Mouse (Mus musculus) granulocyte monocyte progenitor cell, adult 5-6 weeks (primary cell): ENCODE data around the gene Slc26a11. TPM values are rescaled to one million over a fixed set of nuclear protein-coding genes. Genes with fewer than 3 reads are reported as not detected.
"Not testable (repeated sequence)": the region's sequence is repeated elsewhere in the genome, so short reads cannot be mapped to it uniquely, and the experiment has no call there.

ENCODE experiments used
- ATAC-seq: replicated peaks from 2 replicates; pipeline ENCODE4 v1.8.0; 2016; ENCODE audit warnings: mild to moderate bottlenecking, moderate TSS enrichment, inconsistent platforms; ENCODE audit not compliant: poor library complexity, severe bottlenecking
- total RNA-seq, 2 experiments: library from RNA; stranded (forward) in 1 of 2; stranded (reverse) in 1 of 2; fragments of 200-712, 200-1000 nt in 1 of 2; fragments of >200 nt in 1 of 2; fragmentation: Nextera tagmentation in 1 of 2; gene quantifications; 2 replicates each; pipeline ENCODE4 v1.2.3; 2014 to 2017

Gene Slc26a11
- total RNA-seq, 2 experiments from 2014 or later, result 0.21 TPM; not detected in 1

DNA sequence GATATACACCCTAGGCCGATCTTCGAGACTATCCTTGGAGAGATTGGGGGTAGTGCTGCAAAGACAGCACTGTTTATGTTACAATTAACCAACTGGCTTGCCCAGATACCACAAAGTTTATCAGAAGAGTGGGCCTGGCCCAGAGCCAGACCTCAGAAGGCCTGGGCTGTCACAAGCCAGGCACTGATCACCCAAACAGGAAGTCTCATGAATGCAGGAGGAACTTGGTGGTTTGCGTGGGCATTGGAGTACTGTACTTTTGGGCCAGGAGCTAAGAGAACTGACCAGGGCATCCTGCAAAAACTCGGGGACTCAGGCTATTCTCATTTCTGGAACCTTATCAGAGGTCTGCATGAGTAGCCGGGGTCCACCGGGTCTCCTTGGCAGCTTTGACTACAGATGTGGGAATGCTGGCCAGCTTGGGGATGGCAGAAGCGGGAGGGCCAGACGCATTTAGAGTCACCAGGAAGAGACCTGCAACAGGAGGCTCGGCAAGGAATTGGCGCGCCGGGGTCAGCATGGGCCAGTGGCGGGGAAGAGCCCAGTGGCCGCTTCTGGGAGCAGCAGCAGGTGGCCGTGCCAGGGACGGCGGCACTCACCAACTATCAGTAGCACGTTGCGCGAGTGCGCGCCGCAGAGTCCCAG is 437 bp upstream of the Slc26a11 start:
- ATAC-seq, result peak; percentile 77

DNA sequence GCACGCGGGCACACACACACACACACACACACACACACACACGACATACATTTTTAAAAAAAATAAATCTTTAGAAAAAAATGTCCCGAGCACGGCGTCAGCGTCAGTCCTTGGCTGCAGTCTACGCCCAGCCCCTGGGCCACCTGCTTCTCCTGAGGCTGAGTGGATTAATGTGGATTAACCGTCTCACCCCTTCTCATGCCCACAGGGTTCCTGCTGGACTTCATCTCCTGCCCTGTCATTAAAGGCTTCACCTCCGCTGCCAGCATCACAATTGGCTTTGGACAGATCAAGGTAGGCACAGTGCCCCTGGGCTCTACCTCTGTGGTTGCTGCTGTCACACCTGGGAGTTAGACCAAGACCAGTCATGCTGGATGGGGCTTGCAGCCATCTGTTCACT is 3.7 kb downstream of the Slc26a11 start:
- ATAC-seq, result no peak

DNA sequence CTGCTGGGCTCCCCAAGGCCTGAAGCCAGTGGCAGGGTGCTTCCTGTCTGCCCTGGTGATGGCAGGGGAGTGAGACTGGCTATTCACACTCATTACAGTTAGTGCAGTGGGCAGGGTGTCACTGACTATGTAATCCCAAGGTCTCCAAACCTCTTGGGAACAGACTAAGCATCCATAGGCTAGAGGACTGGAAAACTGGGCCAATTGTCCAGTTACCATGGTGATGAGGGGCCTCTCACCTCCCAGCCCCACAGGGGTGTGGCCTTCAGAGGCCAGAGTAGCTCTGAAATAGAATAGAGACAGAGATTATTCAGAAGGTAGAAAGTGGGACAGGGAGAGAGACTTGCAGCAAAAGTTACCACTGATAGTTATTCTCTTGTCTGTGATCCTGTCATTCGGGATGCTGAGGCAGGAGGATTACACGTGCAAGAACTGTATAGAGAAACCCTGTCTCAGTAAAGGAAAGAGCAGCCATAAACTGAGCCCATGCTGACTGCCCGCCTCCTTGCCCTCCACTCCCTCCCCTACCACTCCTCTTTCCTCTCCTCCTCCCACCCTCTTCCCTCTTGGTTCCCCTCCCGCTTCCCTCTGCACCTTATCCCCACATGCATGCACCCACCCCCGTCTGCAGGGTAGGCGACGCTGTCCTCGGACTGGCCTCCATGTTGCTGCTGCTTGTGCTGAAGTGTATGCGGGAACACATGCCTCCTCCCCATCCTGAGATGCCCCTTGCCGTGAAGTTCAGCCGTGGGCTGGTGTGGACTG is 7.6 kb downstream of the Slc26a11 start:
- peak; percentile 27 for ATAC-seq

DNA sequence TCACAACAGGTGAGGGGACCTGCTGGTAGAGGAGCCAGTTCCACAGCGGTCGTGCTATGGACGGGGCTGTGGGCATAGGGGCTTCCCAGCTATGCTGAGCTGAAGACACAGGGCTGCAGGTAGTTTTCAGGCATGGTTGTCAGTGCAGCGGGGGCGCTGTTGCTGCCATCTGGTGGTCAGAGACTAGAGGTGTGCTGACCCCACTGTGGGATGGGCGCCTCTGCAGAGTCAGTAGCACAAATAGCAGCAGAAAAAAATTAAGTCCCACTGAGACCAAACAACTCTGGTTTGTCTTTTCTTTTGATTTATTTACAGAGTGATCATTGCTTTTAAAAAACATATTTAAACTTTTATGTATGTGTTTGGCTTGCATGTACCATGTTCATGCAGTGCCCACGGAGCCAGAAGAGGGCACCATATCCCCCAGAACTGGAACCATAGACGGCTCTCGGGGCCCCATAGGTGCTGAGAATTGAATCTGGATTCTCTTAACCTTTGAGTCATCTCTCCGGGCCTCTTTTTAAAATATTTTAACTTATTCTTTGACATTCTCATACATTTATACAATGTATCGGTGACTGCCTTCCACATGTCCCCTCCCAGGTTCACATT is 8.3 kb downstream of the Slc26a11 start:
- peak; percentile 93 for ATAC-seq

DNA sequence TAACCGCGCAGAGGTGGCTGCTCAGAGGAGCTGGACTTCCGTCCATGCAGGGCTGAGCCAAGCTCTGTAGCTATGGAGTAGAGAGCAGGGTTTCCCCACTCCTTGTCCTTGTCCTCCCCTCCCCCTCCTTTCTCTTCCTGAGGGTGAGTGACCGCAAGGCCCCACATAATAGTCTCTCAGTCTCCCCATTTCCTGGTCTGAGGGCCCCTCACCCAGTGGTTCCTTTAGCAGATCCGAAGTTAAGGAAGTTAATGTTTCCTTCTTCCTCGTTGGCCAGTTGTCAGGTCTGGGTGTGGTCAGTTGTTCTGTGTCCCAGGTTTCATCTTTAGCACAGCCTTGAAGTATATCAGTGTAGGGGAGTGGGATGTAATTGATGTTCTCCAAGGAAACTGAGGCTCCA is 20.1 kb downstream of the Slc26a11 start:
- ATAC-seq, result peak; percentile 88

DNA sequence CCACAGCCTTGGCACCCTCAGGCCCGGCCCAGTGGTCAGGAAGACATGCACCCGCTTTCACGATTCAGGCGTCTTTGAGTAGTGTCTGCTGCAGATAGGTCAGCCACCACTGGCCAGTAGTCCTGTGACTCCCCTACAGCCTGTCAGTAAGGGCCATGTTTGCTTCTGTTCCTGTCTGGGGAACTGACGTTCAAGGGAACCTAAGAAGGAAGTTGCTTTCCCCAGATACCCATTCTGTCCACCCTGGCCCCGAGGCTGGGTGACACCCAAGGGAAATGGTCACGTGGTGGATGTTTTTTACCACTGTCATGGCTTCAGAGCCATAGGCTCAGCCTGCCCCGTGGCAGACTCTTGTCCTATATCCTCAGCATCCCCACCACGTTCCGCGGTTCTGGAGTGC is 22.0 kb downstream of the Slc26a11 start:
- ATAC-seq, result peak; percentile 49

DNA sequence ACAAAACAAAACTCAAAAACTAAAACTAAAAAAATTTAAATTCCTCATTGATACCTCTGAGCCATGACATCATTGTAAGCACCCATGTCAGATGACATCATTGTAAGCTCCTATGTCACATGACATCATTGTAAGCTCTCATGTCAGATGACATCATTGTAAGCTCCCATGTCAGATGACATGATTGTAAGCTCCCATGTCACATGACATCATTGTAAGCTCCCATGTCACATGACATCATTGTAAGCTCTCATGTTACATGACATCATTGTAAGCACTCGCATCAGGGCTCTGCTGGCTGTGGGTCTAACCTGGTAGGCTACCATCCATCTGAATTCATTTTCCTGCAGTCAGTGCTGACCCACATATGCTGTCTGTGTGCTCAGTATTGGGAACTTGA is 23.2 kb downstream of the Slc26a11 start:
- ATAC-seq, result no peak

DNA sequence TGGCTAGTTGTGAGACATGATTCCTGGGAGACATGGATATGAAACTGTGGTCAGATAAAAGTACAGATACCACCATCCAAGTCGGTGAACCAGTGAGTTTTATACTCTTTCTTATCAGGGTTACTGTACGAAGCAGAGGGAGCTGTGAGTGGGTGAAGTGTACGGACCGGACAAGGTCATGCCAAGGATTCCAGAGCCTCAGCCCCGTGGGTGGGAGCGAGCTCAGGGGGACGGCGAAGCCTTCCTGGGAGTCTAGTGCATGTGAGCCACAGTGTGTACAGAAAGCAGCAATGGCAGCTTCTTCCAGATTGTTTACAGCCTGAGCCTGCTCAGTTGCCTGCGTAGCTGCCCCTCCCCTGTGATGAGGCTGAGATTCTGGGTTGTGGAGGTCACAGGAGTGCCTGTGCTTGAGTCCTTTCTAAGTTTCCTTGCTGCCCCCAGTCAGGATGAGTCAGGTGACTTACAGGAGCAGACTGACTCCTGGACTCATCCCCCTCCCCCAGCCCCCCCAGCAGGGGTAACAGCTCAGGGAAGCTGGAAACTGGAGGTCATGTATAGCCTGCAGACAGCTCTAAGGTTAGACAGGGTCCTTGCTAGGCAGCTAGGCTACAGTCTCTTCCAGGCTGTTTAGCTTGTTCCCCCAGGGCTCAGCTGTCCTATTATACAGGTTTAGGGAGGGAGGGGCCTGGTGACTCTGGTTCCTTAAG is 26.4 kb downstream of the Slc26a11 start:
- no peak for ATAC-seq

DNA sequence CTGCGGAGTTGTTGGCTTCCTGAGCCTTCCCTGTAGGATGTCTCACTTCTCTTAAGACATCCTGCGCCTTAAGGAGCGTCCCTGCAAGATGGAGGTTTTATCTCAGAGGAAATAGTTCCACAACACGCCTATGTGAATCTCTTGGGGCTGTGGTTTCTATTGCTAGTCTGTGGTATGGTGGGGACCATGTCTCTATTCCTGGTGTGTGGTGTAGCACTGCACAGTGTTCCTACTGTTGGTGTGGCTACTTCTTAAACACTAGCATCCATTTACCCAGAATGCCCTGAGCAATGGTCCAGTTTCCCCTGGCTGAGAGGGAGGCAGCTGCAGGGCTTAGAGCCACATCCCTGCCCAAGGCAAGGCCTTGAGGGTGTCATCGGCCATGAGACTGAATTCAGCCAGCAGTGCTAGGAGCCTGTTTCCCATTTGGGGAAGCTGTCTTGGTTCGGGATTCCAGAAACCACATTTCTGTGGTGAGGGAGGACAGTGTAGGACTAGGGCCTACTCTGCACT is 27.0 kb downstream of the Slc26a11 start:
- peak; percentile 30 for ATAC-seq

DNA sequence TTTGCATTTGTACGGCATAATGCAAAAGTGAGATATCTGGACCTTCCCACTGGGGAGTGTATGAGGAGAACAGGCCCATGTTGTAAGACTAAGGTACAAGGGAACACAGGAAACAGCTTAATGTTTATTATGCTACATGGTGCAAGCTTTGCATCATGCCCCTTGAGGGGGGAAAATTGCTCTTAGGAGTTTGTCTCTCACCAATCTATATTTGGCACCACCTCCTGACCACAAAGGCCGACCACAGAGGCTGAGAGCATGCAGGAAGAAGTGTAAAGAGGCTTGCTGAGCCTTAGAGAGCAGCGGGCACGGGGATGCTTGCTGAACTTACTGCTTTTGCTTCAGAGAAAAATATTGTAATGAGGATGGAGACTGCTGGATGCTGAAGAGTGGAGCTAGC is 29.5 kb downstream of the Slc26a11 start:
- ATAC-seq, result peak; percentile 72

DNA sequence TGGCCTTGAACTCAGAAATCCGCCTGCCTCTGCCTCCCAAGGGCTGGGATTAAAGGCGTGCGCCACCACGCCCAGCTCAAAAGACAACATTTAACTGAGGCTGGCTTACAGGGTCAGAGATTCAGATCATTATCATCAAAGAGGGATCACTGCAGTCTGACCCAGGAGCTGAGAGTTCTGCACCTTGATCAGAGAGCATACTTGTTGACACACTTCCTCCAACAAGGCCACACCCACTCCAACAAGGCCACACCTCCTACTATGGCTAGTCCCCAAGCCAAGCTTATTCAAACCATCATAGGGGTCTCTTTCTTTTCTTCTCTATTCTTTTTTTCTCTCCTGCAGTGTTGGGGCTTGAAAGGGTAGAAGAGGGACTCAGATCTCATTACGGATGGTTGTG is 30.9 kb downstream of the Slc26a11 start:
- no peak for ATAC-seq

DNA sequence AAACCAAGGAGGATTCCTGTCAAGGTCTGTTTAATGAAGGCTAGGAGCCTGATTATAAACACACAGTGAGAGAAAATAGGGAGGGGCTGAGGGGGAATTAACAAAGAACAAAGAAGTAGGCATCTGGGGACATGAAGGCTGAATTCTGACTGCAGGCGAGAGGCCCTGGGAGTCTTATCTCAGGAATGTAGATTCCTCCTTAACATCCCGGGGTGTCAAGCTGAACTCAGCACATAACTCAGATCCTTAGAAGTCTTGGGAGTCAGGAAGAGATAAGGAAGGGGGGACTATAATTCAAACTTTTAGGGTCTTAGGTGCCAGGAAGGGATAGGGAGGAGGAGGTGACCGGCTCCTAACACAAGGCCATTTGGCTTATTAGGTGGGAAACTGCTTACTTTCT is 31.9 kb downstream of the Slc26a11 start:
- not testable (repeated sequence) for ATAC-seq

DNA sequence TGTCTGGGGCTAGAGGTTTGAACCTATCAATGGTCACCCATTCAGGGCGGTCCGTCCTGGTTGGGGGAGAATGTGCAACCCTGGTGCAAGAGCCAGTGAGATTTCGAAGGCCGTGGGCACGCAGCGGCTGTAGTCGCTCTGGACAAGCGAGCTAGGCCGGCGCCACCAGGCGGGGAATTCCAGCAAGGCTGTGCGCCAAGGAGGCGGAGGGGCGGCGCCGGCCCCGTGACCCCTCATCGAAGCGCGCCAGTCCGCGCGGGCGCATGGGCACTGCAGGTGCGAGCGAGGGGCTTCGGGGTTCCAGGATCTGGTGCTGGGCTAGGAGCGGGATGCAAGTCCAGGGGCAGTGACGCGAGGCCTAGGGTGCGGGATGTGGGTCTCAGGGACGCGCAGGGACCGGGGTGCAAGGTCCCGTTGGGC is 34.5 kb downstream of the Slc26a11 start:
- peak; percentile 33 for ATAC-seq

DNA sequence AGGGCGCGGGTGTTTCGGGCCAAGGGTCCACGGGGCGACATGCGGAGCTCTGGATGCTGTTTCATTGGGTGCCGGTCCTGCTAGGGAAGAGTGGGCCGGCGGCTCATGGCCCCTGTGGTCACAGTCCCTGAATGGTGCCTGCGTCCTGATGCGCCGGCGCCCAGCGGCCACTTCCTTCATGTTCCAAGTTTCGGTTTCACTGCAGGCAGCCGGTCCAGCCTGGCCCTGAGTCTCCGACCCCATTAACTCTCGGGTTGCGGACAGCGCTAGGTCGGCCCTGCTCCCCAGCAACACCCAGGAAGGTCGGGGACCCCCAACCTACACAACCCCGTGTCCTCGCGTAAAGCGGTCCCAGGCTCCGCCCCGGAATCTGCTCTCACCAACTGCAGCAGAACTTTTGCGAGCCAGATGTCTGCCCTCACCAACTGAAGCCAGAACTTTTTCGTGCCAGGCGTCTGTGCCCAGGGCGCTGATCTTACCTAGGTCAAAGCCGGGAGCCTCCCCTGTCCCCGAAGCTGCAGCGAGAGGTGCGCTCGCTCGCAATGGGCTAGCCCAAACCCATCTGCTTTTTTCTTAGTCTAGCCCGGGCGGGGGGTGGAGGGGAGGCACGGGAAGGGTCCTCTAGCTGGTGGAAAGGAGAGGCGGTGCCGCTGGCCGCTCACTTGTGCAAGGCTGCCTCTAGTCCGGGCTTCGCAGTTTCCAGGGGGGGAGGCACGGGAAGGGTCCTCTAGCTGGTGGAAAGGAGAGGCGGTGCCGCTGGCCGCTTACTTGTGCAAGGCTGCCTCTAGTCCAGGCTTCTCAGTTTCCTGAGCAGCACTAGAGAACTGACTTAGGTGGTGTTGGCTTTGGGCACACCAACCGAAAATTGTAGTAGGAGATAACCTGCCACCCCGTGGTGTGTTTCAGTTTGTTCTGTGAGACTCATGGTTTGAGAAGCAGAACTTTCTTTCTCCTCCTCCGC is 35.2 kb downstream of the Slc26a11 start:
- ATAC-seq, result peak; percentile 57

DNA sequence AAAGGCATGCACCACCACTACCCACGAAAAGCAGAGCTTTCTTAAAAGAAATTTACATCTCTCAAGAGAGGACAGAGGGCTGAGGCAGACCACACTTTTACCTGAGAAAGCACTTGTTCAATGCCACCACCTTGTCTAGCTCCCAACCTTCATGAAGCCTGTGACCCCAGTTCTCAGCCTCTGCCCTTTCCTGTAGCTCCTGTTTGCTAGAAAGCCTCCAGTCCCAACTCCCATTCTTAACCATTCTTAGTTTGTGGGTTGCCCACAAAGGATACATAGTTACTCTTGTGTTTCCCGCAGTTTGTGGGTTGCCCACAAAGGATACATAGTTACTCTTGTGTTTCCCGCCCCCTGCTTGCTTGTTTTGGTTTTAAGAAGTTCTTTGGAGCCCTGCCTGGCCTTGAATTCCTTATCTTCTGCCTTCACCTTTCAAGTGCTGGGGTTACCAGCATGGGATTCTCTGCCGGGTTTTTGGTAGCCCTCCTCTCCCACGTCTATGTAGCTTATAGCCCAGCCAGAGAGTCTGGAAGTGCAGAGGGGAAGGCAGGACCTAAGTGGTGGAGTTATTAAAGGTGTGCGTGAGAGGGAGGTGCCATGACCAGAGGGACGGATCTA is 36.1 kb downstream of the Slc26a11 start:
- no peak for ATAC-seq

DNA sequence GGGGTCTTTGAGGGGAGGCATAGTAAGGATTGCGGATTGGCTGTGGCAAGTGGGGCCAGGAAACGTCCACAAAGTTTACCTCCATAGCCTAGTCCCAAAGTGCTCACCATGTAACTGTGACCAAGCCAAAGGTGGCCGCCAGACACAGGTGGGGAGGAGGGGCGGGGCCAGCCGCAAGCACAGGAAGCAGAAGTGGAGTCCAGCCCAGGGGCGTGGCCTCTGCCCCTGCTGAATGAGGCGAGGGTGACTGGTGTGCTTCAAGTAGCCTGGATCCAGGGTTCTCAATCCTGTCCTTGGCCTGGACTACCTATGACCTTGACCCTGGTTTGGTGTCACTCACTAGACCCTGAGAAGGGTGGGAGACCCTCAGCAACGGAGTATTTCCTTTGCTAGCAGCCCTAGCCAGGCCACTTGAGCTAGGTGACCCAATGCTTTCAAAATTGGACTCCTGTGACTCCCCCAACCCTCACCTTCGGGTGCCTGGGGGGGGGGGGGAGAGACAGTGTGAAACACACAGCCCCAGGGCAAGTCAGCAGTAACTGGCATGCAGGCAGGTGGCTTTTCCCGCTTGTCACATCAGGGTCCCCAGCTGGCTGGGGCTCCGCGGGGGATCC is 36.8 kb downstream of the Slc26a11 start:
- ATAC-seq, result peak; percentile 26

DNA sequence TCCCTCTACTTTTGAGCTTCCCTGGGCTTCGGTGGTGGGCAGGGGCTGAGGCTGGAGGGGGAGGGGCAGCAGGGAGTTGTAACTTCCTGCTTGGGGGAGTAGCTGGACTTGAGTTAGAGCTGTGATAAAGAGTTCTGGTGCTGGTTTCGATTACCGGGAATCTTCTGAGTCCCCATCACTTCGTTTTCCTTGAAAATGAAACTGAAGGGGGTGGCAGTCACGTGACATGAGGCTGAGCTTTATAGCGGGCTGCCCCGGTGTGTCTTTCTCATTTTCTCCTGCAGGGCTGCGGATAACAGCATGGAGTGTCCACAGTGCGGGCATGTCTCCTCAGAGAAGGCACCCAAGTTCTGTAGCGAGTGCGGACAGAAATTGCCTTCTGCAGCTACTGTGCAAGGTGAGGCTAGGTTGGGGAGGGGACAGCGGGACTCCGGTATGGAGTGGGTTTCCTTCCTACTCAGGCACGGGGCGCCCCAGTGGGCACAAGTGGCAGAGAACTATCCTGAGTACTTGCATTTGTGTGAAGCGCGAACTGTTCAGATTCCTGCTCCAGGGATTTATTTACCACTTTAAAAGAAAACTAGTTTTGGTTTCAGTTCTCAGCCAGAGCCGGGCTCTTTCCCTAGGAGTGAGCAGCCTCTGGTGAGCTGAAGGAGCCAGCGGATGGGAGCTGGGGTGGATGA is 37.6 kb downstream of the Slc26a11 start, which contains the start of gene Rnf213:
Rnf213 (plus strand) TSS at position 301 of the 683 bp plus-strand sequence.
- peak; percentile 11; the same call in 1 of the 2 replicates for ATAC-seq

DNA sequence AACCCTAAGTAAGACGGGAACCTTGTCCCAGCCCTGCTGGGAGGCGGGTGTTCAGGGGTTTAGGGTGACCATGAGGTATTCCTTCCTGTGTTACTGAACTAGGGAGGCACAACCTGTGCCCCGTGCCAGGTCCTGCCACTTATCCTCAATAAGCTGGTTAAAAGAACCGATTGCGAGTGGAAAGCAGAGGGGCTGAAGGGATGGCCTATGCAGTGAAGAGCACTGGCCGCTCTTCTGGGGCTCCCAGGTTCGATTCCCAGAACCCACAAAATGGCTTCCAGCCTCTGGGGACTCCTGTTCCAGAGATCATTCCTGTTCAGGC is 38.1 kb downstream of the Slc26a11 start:
- ATAC-seq, result no peak
